Mouse (Mus musculus): ENCODE measurements around the gene Ddx27.

- no peak for TF ChIP-seq CTCF (conservative IDR thresholded peaks at IDR 0.05; ENCODE audit: insufficient read depth, insufficient read length, low read depth, low read length)
- no peak for TF ChIP-seq POLR2A (IDR thresholded peaks at IDR 0.05; ENCODE audit: low read depth, low read length)
These were observed 13.5 kb upstream of the Ddx27 start for GRCm38 (mm10) chr2:167001486-167001885.

Data from kidney, adult 2 months (tissue).